Mouse (Mus musculus): ENCODE measurements around the gene Prss58. TPM values are rescaled to one million over a fixed set of nuclear protein-coding genes. Genes with fewer than 3 reads are reported as not detected.

Gene Prss58
- not detected in 2 replicates for polyA plus RNA-seq (2015; fragmentation: Nextera tagmentation; extraction: Ambion mirVana)

DNA sequence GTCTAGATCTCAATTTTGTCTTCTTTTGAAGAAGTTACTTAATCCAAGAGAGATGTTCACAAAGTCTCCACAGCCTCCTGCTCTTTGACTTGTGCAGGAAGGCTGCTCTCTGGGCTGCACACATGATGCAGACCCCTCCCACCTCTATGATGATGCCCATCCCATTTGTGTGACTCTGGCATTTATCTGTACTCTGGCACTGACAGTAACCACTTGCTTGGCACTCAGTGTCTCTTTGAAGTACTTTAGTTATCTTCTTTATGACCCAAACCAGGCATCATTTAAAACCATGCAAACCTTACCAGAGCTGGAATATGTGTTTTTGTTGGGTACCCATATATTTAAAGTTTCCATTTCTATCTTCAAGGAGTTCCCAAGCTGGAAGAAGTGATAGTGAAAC, at the start of gene Prss58:
Prss58 (minus strand) TSS at position 101 of the 400 bp plus-strand sequence.
- no peak within 1 kb of the TSS for H3K4me2 ChIP-seq
- H3K4me3 ChIP-seq, result no peak within 1 kb of the TSS
- H3K27me3 ChIP-seq, result no peaks in the 10 kb centered on the region
- no peaks in the 10 kb centered on the region for H3K4me1 ChIP-seq (replicated peaks)
- ATAC-seq (replicated peaks; ENCODE audit: insufficient number of reproducible peaks, insufficient read depth, low FRiP score, low read depth), result no peak
- H3K27ac ChIP-seq, result no peak within 1 kb of the TSS
- H3K36me3 ChIP-seq, result no peaks in the 10 kb centered on the region
- H3K9ac ChIP-seq, result no peak within 1 kb of the TSS
- H3K9me3 ChIP-seq (replicated peaks), result no peaks in the 10 kb centered on the region

DNA sequence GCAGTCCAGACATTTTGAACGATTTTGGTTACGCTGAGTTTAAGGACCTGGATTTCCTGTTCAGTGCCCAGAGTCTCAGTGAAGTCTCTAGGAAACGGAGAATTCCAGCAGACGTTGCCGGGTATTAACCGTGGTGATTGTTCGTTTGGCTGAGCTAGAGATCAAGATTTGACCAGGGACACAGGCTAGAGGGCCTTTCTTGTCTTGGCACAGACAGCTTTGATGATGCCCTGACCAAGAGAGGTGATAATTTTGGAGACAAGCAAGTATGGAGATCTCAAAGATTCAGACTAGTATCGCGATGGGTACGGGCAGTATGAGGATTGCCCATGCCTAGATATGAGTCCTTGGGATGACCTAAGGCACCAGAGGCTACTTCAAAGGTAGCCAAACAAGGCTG, 40.3 kb upstream of the Prss58 start, which contains the start of gene 1700074P13Rik:
1700074P13Rik (minus strand) TSS at position 101 of the 400 bp plus-strand sequence.
- H3K27ac ChIP-seq, result no peak within 1 kb of the TSS
- H3K36me3 ChIP-seq, result no peaks in the 10 kb centered on the region
- H3K9me3 ChIP-seq (replicated peaks), result no peaks in the 10 kb centered on the region
- H3K4me2 ChIP-seq, result no peak within 1 kb of the TSS
- no peaks in the 10 kb centered on the region for H3K27me3 ChIP-seq
- no peak within 1 kb of the TSS for H3K9ac ChIP-seq
- no peak within 1 kb of the TSS for H3K4me3 ChIP-seq
- WGBS, result 90% methylated on average over 10 of the region's 10 CpGs
- H3K4me1 ChIP-seq (replicated peaks), result no peaks in the 10 kb centered on the region
- no peak for ATAC-seq (replicated peaks; ENCODE audit: insufficient number of reproducible peaks, insufficient read depth, low FRiP score, low read depth)

DNA sequence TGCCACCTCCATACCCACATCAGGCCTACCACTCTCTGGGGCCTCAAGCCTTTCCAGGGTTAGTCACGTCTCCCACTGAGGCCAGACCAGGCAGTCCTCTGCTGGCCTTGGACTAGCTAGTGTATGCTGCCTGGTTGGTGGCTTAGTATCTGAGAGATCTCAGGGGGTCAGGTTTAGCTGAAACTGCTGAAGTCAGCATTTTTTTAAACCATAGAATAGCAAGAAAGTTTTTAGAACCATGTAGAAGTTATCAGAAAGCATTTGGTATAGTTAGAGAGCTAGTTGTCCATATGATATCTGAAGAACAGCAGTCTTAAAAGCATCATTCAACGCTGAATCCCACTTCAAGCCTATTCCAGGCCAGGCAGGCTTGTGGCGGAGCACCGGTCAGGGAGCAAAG, 19.8 kb upstream of the Prss58 start:
- Histone ChIP-seq H3K9ac (no peak overlapping the region), H3K27me3 (no peaks in the 10 kb centered on the region), H3K9me3 (replicated peaks) (no peaks in the 10 kb centered on the region), H3K27ac (no peak overlapping the region), H3K36me3 (no peaks in the 10 kb centered on the region), H3K4me3 (no peak overlapping the region), H3K4me2 (no peak overlapping the region), H3K4me1 (replicated peaks) (no peaks in the 10 kb centered on the region)
- no peak for ATAC-seq (replicated peaks; ENCODE audit: insufficient number of reproducible peaks, insufficient read depth, low FRiP score, low read depth)
- WGBS, result 73% methylated on average over 4 of the region's 4 CpGs

DNA sequence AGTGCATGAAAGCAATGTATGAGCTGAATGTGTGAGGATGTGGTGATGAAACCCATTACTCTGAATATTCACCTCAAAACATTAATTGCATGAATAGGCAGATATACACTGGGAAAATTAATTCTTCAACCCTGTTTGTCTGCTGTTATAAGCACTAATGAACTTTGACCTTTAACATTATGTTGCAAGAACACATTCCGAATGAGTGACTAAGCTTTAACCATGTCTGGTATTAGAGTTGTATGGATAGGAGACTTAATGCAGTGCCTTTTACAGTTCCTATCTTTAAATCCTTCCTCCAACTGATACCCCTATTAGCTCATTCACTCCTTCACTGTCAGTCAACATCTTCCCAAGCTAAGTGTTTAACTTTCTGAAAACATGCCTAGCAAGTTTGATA, 5.5 kb downstream of the Prss58 start:
- no peak overlapping the region for H3K9ac ChIP-seq
- H3K36me3 ChIP-seq, result no peaks in the 10 kb centered on the region
- no peak overlapping the region for H3K4me3 ChIP-seq
- H3K27me3 ChIP-seq, result no peaks in the 10 kb centered on the region
- H3K27ac ChIP-seq, result no peak overlapping the region
- H3K4me2 ChIP-seq, result no peak overlapping the region
- no peaks in the 10 kb centered on the region for H3K9me3 ChIP-seq (replicated peaks)
- H3K4me1 ChIP-seq (replicated peaks), result no peaks in the 10 kb centered on the region
- ATAC-seq (replicated peaks; ENCODE audit: insufficient number of reproducible peaks, insufficient read depth, low FRiP score, low read depth), result no peak
- WGBS, result 74% methylated on average over 1 of the region's 1 CpGs

DNA sequence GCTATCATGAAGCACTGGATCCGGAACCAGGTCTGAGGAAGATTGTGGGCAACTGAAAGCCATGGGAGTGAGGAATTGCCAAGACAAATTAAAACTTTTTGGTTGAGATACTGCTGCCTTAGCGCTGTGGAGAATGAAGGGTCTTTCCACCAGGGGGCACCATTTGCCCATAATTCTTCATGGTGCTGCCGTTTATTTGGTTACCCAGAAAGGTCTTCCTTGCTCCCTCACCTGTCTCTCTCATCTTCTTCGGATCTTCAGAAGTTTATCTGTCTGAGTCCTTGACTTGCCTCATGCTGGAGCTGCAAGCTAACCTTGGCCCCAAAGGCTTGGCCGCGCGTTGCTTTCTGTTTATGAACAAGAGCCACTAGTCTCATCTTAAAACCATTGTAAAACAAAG, 6.6 kb downstream of the Prss58 start:
- ATAC-seq (replicated peaks; ENCODE audit: insufficient number of reproducible peaks, insufficient read depth, low FRiP score, low read depth), result no peak
- Histone ChIP-seq H3K27ac (no peak overlapping the region), H3K9ac (no peak overlapping the region), H3K27me3 (no peaks in the 10 kb centered on the region), H3K9me3 (replicated peaks) (no peaks in the 10 kb centered on the region), H3K4me2 (no peak overlapping the region), H3K4me3 (no peak overlapping the region), H3K4me1 (replicated peaks) (no peaks in the 10 kb centered on the region), H3K36me3 (no peaks in the 10 kb centered on the region)
- WGBS, result 46% methylated on average over 7 of the region's 7 CpGs

DNA sequence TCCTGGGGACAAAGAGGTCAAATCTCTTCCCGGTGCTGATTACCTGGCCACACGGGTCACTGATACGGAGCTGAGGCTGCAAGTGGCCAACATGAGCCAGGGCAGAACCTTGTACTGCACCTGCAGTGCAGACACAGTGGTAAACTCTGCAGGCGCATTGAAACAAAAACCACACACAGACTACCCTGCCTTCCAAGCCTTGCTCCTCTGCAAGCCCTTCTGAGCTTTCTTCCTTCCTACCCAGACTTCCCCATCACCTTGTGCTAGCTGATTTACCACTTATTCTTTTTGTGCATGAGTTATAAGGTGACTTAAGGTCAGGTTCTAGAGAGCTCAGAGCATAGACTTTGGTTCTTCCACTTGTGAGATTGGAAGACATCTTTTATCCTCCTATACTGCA, 8.4 kb downstream of the Prss58 start:
- no peaks in the 10 kb centered on the region for H3K36me3 ChIP-seq
- no peak overlapping the region; the same call in 1 of the 2 replicates for H3K27ac ChIP-seq
- H3K4me3 ChIP-seq, result no peak overlapping the region
- H3K9ac ChIP-seq, result no peak overlapping the region
- no peak overlapping the region for H3K4me2 ChIP-seq
- no peaks in the 10 kb centered on the region for H3K4me1 ChIP-seq (replicated peaks)
- ATAC-seq (replicated peaks; ENCODE audit: insufficient number of reproducible peaks, insufficient read depth, low FRiP score, low read depth), result no peak
- no peaks in the 10 kb centered on the region for H3K27me3 ChIP-seq
- WGBS, result 67% methylated on average over 4 of the region's 4 CpGs
- H3K9me3 ChIP-seq (replicated peaks), result no peaks in the 10 kb centered on the region

DNA sequence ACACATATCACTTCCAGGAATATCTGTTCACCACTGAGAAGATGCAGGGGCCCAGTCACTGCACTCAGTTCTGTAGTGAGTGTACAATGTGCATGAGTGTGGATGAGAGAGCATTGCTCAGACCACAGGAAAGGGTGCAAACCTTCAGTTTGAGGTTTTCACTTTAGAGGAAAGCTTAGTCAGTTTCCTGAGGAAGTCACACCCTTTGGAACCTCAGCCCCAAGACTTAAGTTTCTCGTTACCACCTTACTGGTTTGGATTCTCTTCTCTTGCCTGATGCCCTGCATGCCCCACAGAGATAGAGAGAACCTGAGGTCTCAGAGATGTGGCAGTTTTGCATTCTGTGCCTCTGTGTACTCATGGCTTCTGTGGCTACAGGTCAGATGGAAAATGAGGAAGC, 9.2 kb downstream of the Prss58 start:
- H3K27me3 ChIP-seq, result no peaks in the 10 kb centered on the region
- no peak overlapping the region for H3K4me2 ChIP-seq
- no peaks in the 10 kb centered on the region for H3K4me1 ChIP-seq (replicated peaks)
- no peak overlapping the region for H3K9ac ChIP-seq
- H3K9me3 ChIP-seq (replicated peaks), result no peaks in the 10 kb centered on the region
- no peak overlapping the region; the same call in 1 of the 2 replicates for H3K27ac ChIP-seq
- no peak overlapping the region for H3K4me3 ChIP-seq
- no peaks in the 10 kb centered on the region for H3K36me3 ChIP-seq
- ATAC-seq (replicated peaks; ENCODE audit: insufficient number of reproducible peaks, insufficient read depth, low FRiP score, low read depth), result no peak
- 41% methylated on average over 1 of the region's 1 CpGs for WGBS

DNA sequence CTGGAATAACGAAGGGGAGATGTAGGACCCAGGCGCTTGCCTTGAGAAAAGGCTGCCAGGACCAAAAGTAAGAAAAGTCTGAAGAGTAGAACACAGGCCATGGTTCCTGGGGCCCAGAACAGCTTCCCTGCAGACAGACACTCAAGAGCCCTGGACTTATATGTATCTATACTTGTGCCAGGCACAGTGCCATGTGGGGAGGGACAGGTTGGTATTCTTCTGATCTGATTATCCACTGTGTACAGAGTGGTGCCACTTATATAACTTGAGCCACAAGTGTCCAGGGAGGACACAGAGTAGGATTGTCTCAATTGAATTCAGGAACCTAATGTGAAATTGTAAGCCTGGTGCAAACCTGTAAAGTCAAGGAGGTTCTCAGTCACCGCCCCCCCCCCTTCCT, 12.8 kb downstream of the Prss58 start, which contains the start of gene Moxd2:
Moxd2 (minus strand) TSS at position 101 of the 400 bp plus-strand sequence.
- no peak within 1 kb of the TSS for H3K4me2 ChIP-seq
- no peaks in the 10 kb centered on the region for H3K4me1 ChIP-seq (replicated peaks)
- H3K36me3 ChIP-seq, result no peaks in the 10 kb centered on the region
- H3K9ac ChIP-seq, result no peak within 1 kb of the TSS
- H3K4me3 ChIP-seq, result no peak within 1 kb of the TSS
- no peaks in the 10 kb centered on the region for H3K27me3 ChIP-seq
- no peak for ATAC-seq (replicated peaks; ENCODE audit: insufficient number of reproducible peaks, insufficient read depth, low FRiP score, low read depth)
- 82% methylated on average over 3 of the region's 3 CpGs for WGBS
- no peaks in the 10 kb centered on the region for H3K9me3 ChIP-seq (replicated peaks)
- H3K27ac ChIP-seq, result no peak within 1 kb of the TSS

DNA sequence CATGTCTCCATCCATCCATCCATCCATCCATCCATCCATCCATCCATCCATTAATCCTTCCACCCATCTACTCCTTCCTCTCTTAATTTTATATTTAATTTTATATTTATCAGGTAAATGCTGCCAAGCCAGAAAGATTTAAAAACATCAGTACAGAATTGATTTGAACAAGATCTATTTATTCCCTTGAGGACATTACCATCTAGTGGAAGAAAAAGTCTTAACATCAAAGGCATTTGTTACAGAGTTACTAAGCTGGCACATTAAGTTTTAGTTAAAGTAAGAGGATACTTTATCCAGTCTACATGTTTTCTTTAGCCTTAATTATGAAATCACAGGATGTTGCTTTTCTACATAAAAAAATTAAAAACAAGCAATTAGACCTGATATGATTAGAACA, 54.9 kb downstream of the Prss58 start:
- Histone ChIP-seq H3K27me3 (no peaks in the 10 kb centered on the region), H3K9me3 (replicated peaks) (no peaks in the 10 kb centered on the region), H3K4me2 (no peak overlapping the region), H3K27ac (no peak overlapping the region), H3K36me3 (no peaks in the 10 kb centered on the region), H3K4me1 (replicated peaks) (no peaks in the 10 kb centered on the region), H3K9ac (no peak overlapping the region), H3K4me3 (no peak overlapping the region)
- ATAC-seq (replicated peaks; ENCODE audit: insufficient number of reproducible peaks, insufficient read depth, low FRiP score, low read depth), result no peak

Other genes starting within 250 kb of the Prss58 start
- not detected in 2 replicates for gene Moxd2, start 12.9 kb downstream of the Prss58 start, polyA plus RNA-seq (2015; fragmentation: Nextera tagmentation; extraction: Ambion mirVana)
- not detected in 2 replicates for gene 1700074P13Rik, start 40.2 kb upstream of the Prss58 start, polyA plus RNA-seq (2015; fragmentation: Nextera tagmentation; extraction: Ambion mirVana)
- gene Gm4744, start 51.5 kb upstream of the Prss58 start, polyA plus RNA-seq (2015; fragmentation: Nextera tagmentation; extraction: Ambion mirVana), result not detected in 2 replicates
- gene 1810009J06Rik, start 64.4 kb upstream of the Prss58 start, polyA plus RNA-seq (2015; fragmentation: Nextera tagmentation; extraction: Ambion mirVana), result 0.29 and 0.65 TPM in 2 replicates
- gene Gm2663, start 99.1 kb upstream of the Prss58 start, polyA plus RNA-seq (2015; fragmentation: Nextera tagmentation; extraction: Ambion mirVana), result 0.34 TPM in 1 of 2 replicates, not detected in the other
- not detected in 2 replicates for gene 2210010C04Rik, start 135.1 kb upstream of the Prss58 start, polyA plus RNA-seq (2015; fragmentation: Nextera tagmentation; extraction: Ambion mirVana)

Data from heart, embryonic 15.5 days (tissue).